Mouse (Mus musculus): ENCODE data around the gene C1qtnf1. TPM values are rescaled to one million over a fixed set of nuclear protein-coding genes. Genes with fewer than 3 reads are reported as not detected.

The C1qtnf1 gene
- polyA plus RNA-seq, 1 experiment from 2014 or later, result 3.3 TPM

- Histone ChIP-seq H3K36me3 (ENCODE audit: control insufficient read depth, insufficient read depth, low read length) (no peaks in the 10 kb centered on the region), H3K9me3 (ENCODE audit: control insufficient read depth, low read length) (no peaks in the 10 kb centered on the region), H3K9ac (replicated peaks; ENCODE audit: low read depth, low read length) (no peak overlapping the region), H3K27me3 (ENCODE audit: control insufficient read depth, insufficient read depth, low read length) (no peaks in the 10 kb centered on the region), H3K4me2 (ENCODE audit: low read depth, low read length) (no peak overlapping the region), H3K4me3 (ENCODE audit: low read depth, low read length) (no peak overlapping the region), H3K4me1 (ENCODE audit: control insufficient read depth, insufficient read depth, low read length) (0 out of 2 replicates have a peak, but pooled peaks cover 7% of the 10 kb centered on the region), H3K27ac (ENCODE audit: low read depth, low read length) (0 out of 2 replicates have a peak overlapping the region, but pooled peaks have one; percentile 10)
- 12% methylated on average over 12 of the region's 12 CpGs for WGBS
- ATAC-seq (ENCODE audit: low read depth), result no peak
Observed at GRCm38 (mm10) chr11:118470234-118470966, 42.4 kb downstream of the C1qtnf1 start.

- Histone ChIP-seq H3K27me3 (ENCODE audit: control insufficient read depth, insufficient read depth, low read length) (no peaks in the 10 kb centered on the region), H3K9me3 (ENCODE audit: control insufficient read depth, low read length) (no peaks in the 10 kb centered on the region), H3K4me2 (ENCODE audit: low read depth, low read length) (no peak overlapping the region), H3K27ac (ENCODE audit: low read depth, low read length) (no peak overlapping the region), H3K9ac (replicated peaks; ENCODE audit: low read depth, low read length) (no peak overlapping the region), H3K4me1 (ENCODE audit: control insufficient read depth, insufficient read depth, low read length) (0 out of 2 replicates have a peak, but pooled peaks cover 7% of the 10 kb centered on the region), H3K36me3 (ENCODE audit: control insufficient read depth, insufficient read depth, low read length) (no peaks in the 10 kb centered on the region), H3K4me3 (ENCODE audit: low read depth, low read length) (no peak overlapping the region)
- ATAC-seq (ENCODE audit: low read depth), result no peak
- WGBS, result 50% methylated on average over 13 of the region's 13 CpGs
Observed at GRCm38 (mm10) chr11:118471676-118472075, 43.7 kb downstream of the C1qtnf1 start.

- no peak overlapping the region for H3K4me2 ChIP-seq (ENCODE audit: low read depth, low read length)
- no peak overlapping the region for H3K27ac ChIP-seq (ENCODE audit: low read depth, low read length)
- no peak overlapping the region for H3K9ac ChIP-seq (replicated peaks; ENCODE audit: low read depth, low read length)
- no peaks in the 10 kb centered on the region for H3K27me3 ChIP-seq (ENCODE audit: control insufficient read depth, insufficient read depth, low read length)
- H3K4me1 ChIP-seq (ENCODE audit: control insufficient read depth, insufficient read depth, low read length), result peaks cover 12% of the 10 kb centered on the region
- no peaks in the 10 kb centered on the region for H3K36me3 ChIP-seq (ENCODE audit: control insufficient read depth, insufficient read depth, low read length)
- H3K4me3 ChIP-seq (ENCODE audit: low read depth, low read length), result no peak overlapping the region
- H3K9me3 ChIP-seq (ENCODE audit: control insufficient read depth, low read length), result no peaks in the 10 kb centered on the region
- 68% methylated on average over 1 of the region's 1 CpGs for WGBS
- ATAC-seq (ENCODE audit: low read depth), result no peak
Observed at GRCm38 (mm10) chr11:118473161-118473560, 45.2 kb downstream of the C1qtnf1 start.

GRCm38 (mm10) chr11:118473842-118474500 is 46.0 kb downstream of the C1qtnf1 start:
- Histone ChIP-seq H3K36me3 (ENCODE audit: control insufficient read depth, insufficient read depth, low read length) (no peaks in the 10 kb centered on the region), H3K27me3 (ENCODE audit: control insufficient read depth, insufficient read depth, low read length) (no peaks in the 10 kb centered on the region), H3K9ac (replicated peaks; ENCODE audit: low read depth, low read length) (no peak overlapping the region), H3K9me3 (ENCODE audit: control insufficient read depth, low read length) (no peaks in the 10 kb centered on the region), H3K4me2 (ENCODE audit: low read depth, low read length) (no peak overlapping the region), H3K4me3 (ENCODE audit: low read depth, low read length) (no peak overlapping the region), H3K4me1 (ENCODE audit: control insufficient read depth, insufficient read depth, low read length) (peaks cover 12% of the 10 kb centered on the region), H3K27ac (ENCODE audit: low read depth, low read length) (no peak overlapping the region)
- 84% methylated on average over 6 of the region's 6 CpGs for WGBS
- no peak for ATAC-seq (ENCODE audit: low read depth)

DNA sequence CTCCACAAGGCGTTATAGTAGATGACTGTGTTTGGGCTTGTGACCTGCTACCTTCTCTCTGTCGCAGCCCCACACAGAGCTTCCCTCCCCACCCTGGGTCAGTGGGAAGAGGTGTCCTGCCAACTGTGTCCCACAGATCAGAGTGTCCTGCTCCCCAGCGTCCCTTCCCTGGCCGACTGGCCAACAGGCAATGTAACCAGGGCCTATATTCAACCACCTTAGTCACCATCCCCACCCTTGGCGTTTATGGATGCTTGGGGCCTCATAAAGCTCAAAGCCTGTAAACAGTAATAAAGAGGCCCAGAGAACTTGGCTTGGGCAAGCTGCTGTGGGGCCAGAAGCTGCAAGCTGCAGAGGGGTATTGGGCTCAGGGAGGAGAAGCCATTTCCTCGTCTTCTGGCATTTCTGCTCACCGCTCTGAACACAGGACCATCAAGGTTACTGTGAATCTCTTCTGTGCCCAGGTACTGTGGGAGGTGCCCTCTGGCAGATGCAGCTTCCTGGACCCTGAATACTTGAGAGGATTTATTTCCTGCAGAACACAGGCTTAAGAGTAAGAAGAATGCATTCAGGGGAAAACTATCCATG is 47.6 kb downstream of the C1qtnf1 start:
- ATAC-seq (ENCODE audit: low read depth), result no peak
- Histone ChIP-seq H3K4me1 (ENCODE audit: control insufficient read depth, insufficient read depth, low read length) (peaks cover 6% of the 10 kb centered on the region), H3K27ac (ENCODE audit: low read depth, low read length) (no peak overlapping the region), H3K27me3 (ENCODE audit: control insufficient read depth, insufficient read depth, low read length) (no peaks in the 10 kb centered on the region), H3K4me2 (ENCODE audit: low read depth, low read length) (no peak overlapping the region), H3K36me3 (ENCODE audit: control insufficient read depth, insufficient read depth, low read length) (no peaks in the 10 kb centered on the region), H3K4me3 (ENCODE audit: low read depth, low read length) (no peak overlapping the region), H3K9ac (replicated peaks; ENCODE audit: low read depth, low read length) (no peak overlapping the region), H3K9me3 (ENCODE audit: control insufficient read depth, low read length) (no peaks in the 10 kb centered on the region)
- 51% methylated on average over 7 of the region's 7 CpGs for WGBS

DNA sequence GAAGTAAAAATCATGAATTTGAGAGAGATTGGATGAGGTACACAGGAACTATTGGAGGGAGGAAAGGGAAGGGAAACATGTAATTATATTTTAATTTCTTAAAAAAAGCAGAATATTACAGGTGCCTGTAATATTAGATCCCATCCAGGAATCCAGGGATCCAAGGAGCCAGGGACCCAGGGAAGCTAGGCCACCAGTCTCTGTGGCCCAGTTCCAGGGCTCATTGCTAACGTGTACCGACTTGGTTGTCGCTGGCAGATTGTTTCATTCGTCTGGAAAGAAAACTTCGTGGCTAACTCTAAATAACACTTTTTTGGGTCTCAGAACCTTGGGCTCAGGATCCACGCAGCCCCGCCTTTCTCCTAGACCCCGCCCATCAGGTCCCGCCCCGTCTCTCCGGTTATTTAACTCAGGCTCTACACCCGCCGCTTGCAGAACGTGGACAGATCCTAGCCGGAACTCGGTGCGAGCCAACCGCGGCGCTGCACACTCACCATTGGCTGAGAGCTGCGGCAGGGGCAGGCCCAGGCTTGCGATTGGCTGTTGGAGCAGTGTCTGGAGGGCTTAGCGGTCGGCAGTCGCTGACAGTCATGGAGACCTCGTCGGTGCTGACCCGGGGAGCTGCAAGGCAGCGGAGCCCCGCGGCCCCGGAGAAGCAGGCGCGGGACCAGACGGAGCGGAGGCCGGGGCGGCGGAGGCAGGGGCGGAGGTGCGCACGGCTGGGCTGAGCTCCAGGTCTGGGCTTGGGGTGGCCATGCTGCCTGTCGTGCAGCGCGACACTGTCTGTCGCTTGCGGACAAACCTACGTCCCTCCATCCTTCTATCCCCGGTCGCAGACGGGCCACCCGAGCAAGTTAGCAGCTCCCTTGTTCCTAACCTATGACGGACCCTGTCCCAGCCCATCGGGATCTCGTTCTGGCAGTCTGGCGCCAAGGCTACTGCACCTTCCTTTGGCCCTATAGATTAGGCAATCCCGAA is 48.7 kb downstream of the C1qtnf1 start, which contains the start of gene Engase:
Gene Engase, plus strand, starts transcription at position 434 of the 978 bp plus-strand sequence.
- WGBS, result under 1% methylated on average over 57 of the region's 57 CpGs
- Histone ChIP-seq H3K36me3 (ENCODE audit: control insufficient read depth, insufficient read depth, low read length) (no peaks in the 10 kb centered on the region), H3K9ac (replicated peaks; ENCODE audit: low read depth, low read length) (peak within 1 kb of the TSS; percentile 67), H3K27me3 (ENCODE audit: control insufficient read depth, insufficient read depth, low read length) (no peaks in the 10 kb centered on the region), H3K4me3 (ENCODE audit: low read depth, low read length) (peak within 1 kb of the TSS; percentile 62), H3K4me1 (ENCODE audit: control insufficient read depth, insufficient read depth, low read length) (peaks cover 5% of the 10 kb centered on the region), H3K4me2 (ENCODE audit: low read depth, low read length) (peak within 1 kb of the TSS; percentile 90), H3K9me3 (ENCODE audit: control insufficient read depth, low read length) (no peaks in the 10 kb centered on the region), H3K27ac (ENCODE audit: low read depth, low read length) (peak within 1 kb of the TSS; percentile 49; the same call in 1 of the 2 replicates)
- ATAC-seq (ENCODE audit: low read depth), result peak; percentile 99

GRCm38 (mm10) chr11:118479776-118480175 is 51.8 kb downstream of the C1qtnf1 start:
- WGBS, result 79% methylated on average over 12 of the region's 12 CpGs
- Histone ChIP-seq H3K36me3 (ENCODE audit: control insufficient read depth, insufficient read depth, low read length) (no peaks in the 10 kb centered on the region), H3K9ac (replicated peaks; ENCODE audit: low read depth, low read length) (no peak overlapping the region), H3K27me3 (ENCODE audit: control insufficient read depth, insufficient read depth, low read length) (no peaks in the 10 kb centered on the region), H3K9me3 (ENCODE audit: control insufficient read depth, low read length) (no peaks in the 10 kb centered on the region), H3K27ac (ENCODE audit: low read depth, low read length) (no peak overlapping the region), H3K4me3 (ENCODE audit: low read depth, low read length) (no peak overlapping the region), H3K4me1 (ENCODE audit: control insufficient read depth, insufficient read depth, low read length) (peaks cover 5% of the 10 kb centered on the region), H3K4me2 (ENCODE audit: low read depth, low read length) (no peak overlapping the region)
- no peak for ATAC-seq (ENCODE audit: low read depth)

GRCm38 (mm10) chr11:118481231-118481630 is 53.2 kb downstream of the C1qtnf1 start:
- 94% methylated on average over 11 of the region's 11 CpGs for WGBS
- H3K9me3 ChIP-seq (ENCODE audit: control insufficient read depth, low read length), result no peaks in the 10 kb centered on the region
- no peak overlapping the region for H3K4me2 ChIP-seq (ENCODE audit: low read depth, low read length)
- peaks cover 5% of the 10 kb centered on the region for H3K4me1 ChIP-seq (ENCODE audit: control insufficient read depth, insufficient read depth, low read length)
- no peaks in the 10 kb centered on the region for H3K36me3 ChIP-seq (ENCODE audit: control insufficient read depth, insufficient read depth, low read length)
- no peak overlapping the region for H3K4me3 ChIP-seq (ENCODE audit: low read depth, low read length)
- H3K27me3 ChIP-seq (ENCODE audit: control insufficient read depth, insufficient read depth, low read length), result no peaks in the 10 kb centered on the region
- no peak overlapping the region for H3K9ac ChIP-seq (replicated peaks; ENCODE audit: low read depth, low read length)
- no peak overlapping the region for H3K27ac ChIP-seq (ENCODE audit: low read depth, low read length)
- ATAC-seq (ENCODE audit: low read depth), result no peak
